Mouse (Mus musculus) liver, embryonic 14.5 days (tissue): Measurements from ENCODE around the gene Vegfc.

Experiments used
- CTCF ChIP-seq: IDR thresholded peaks from 2 replicates; pipeline ENCODE4 v1.5.1; 2016; ENCODE audit warnings: antibody characterized with exemption, low read depth, control low read depth
- EP300 ChIP-seq: IDR thresholded peaks from 2 replicates; pipeline ENCODE4 v1.6.1; 2016; ENCODE audit warnings: antibody characterized with exemption, low read depth

- TF ChIP-seq CTCF = no peak
- no peak for TF ChIP-seq EP300
These were observed 42.7 kb downstream of the Vegfc start for GRCm38 (mm10) chr8:54120115-54120514.
